Mouse (Mus musculus): Measurements from ENCODE around the gene Olfr1475. TPM values are rescaled to one million over a fixed set of nuclear protein-coding genes. Genes with fewer than 3 reads are reported as not detected.
"Not testable (repeated sequence)": the region's sequence is repeated elsewhere in the genome, so short reads cannot be mapped to it uniquely, and the experiment has no call there.

The Olfr1475 gene
- not detected in 2 replicates for polyA plus RNA-seq (2014; fragmentation: Nextera tagmentation; extraction: Ambion mirVana)

- Histone ChIP-seq H3K9ac (ENCODE audit: low read length) (no peak within 1 kb of the TSS), H3K36me3 (ENCODE audit: control insufficient read depth, insufficient read depth, low read length) (no peaks in the 10 kb centered on the region), H3K4me3 (ENCODE audit: low read depth, low read length) (no peak within 1 kb of the TSS), H3K4me2 (ENCODE audit: low read length) (no peak within 1 kb of the TSS), H3K27me3 (replicated peaks; ENCODE audit: control insufficient read depth, insufficient read depth, low read length) (no peaks in the 10 kb centered on the region), H3K9me3 (ENCODE audit: control insufficient read depth, low read length) (no peaks in the 10 kb centered on the region), H3K4me1 (replicated peaks; ENCODE audit: control insufficient read depth, insufficient read depth, low read length) (no peaks in the 10 kb centered on the region), H3K27ac (ENCODE audit: low read depth) (no peak within 1 kb of the TSS)
- no peak for DNase-seq (ENCODE audit: low spot score)
- no peak for ATAC-seq (replicated peaks; ENCODE audit: low FRiP score, low TSS enrichment, low read depth)
Observed at GRCm38 (mm10) chr19:13480096-13480495, at the start of gene Olfr1475. Olfr1475 (minus strand) TSS chr19:13480196.

- 0 out of 2 replicates have a peak, but pooled peaks cover 2% of the 10 kb centered on the region for H3K9me3 ChIP-seq (ENCODE audit: control insufficient read depth, low read length)
- no peak for ATAC-seq (replicated peaks; ENCODE audit: low FRiP score, low TSS enrichment, low read depth)
Observed at GRCm38 (mm10) chr19:13527613-13528012, 47.6 kb upstream of the Olfr1475 start, which contains the start of gene Olfr1480. Olfr1480 (plus strand) TSS chr19:13527913.

GRCm38 (mm10) chr19:13500246-13500645 lies 20.2 kb upstream of the Olfr1475 start, which contains the start of gene Olfr1477:
Olfr1477 (plus strand) TSS chr19:13500546.
- no peak within 1 kb of the TSS for H3K27ac ChIP-seq (ENCODE audit: low read depth)

More at GRCm38 (mm10) chr19:13527613-13528012, 47.6 kb upstream of the Olfr1475 start, which contains the start of gene Olfr1480:
- DNase-seq (ENCODE audit: low spot score) = no peak
- Histone ChIP-seq H3K4me3 (ENCODE audit: low read depth, low read length) (no peak within 1 kb of the TSS), H3K4me1 (replicated peaks; ENCODE audit: control insufficient read depth, insufficient read depth, low read length) (no peaks in the 10 kb centered on the region), H3K27ac (ENCODE audit: low read depth) (no peak within 1 kb of the TSS), H3K27me3 (replicated peaks; ENCODE audit: control insufficient read depth, insufficient read depth, low read length) (no peaks in the 10 kb centered on the region), H3K36me3 (ENCODE audit: control insufficient read depth, insufficient read depth, low read length) (no peaks in the 10 kb centered on the region), H3K9ac (ENCODE audit: low read length) (no peak within 1 kb of the TSS), H3K4me2 (ENCODE audit: low read length) (no peak within 1 kb of the TSS)
- WGBS = 85% methylated on average over 2 of the region's 2 CpGs

GRCm38 (mm10) chr19:13469265-13469664 lies 10.7 kb downstream of the Olfr1475 start, which contains the start of gene Olfr1474:
Olfr1474 (plus strand) TSS chr19:13469565.
- H3K4me3 ChIP-seq (ENCODE audit: low read depth, low read length); H3K4me2 ChIP-seq (ENCODE audit: low read length); H3K36me3 ChIP-seq (ENCODE audit: control insufficient read depth, insufficient read depth, low read length); H3K9ac ChIP-seq (ENCODE audit: low read length); ATAC-seq (replicated peaks; ENCODE audit: low FRiP score, low TSS enrichment, low read depth); H3K27me3 ChIP-seq (replicated peaks; ENCODE audit: control insufficient read depth, insufficient read depth, low read length); H3K27ac ChIP-seq (ENCODE audit: low read depth); DNase-seq (ENCODE audit: low spot score); H3K4me1 ChIP-seq (replicated peaks; ENCODE audit: control insufficient read depth, insufficient read depth, low read length); H3K9me3 ChIP-seq (ENCODE audit: control insufficient read depth, low read length): not testable (repeated sequence)
- WGBS = 82% methylated on average over 4 of the region's 4 CpGs

More at GRCm38 (mm10) chr19:13500246-13500645, 20.2 kb upstream of the Olfr1475 start, which contains the start of gene Olfr1477:
- ATAC-seq (replicated peaks; ENCODE audit: low FRiP score, low TSS enrichment, low read depth) (no peak), DNase-seq (ENCODE audit: low spot score) (no peak)
- Histone ChIP-seq H3K4me3 (ENCODE audit: low read depth, low read length) (no peak within 1 kb of the TSS), H3K9ac (ENCODE audit: low read length) (no peak within 1 kb of the TSS), H3K36me3 (ENCODE audit: control insufficient read depth, insufficient read depth, low read length) (no peaks in the 10 kb centered on the region), H3K27me3 (replicated peaks; ENCODE audit: control insufficient read depth, insufficient read depth, low read length) (no peaks in the 10 kb centered on the region), H3K4me1 (replicated peaks; ENCODE audit: control insufficient read depth, insufficient read depth, low read length) (no peaks in the 10 kb centered on the region), H3K4me2 (ENCODE audit: low read length) (no peak within 1 kb of the TSS), H3K9me3 (ENCODE audit: control insufficient read depth, low read length) (no peaks in the 10 kb centered on the region)
- 76% methylated on average over 3 of the region's 3 CpGs for WGBS

GRCm38 (mm10) chr19:13455986-13456385 lies 24.0 kb downstream of the Olfr1475 start, which contains the start of gene Olfr1472:
Olfr1472 (minus strand) TSS chr19:13456086.
- no peaks in the 10 kb centered on the region for H3K9me3 ChIP-seq (ENCODE audit: control insufficient read depth, low read length)
- DNase-seq (ENCODE audit: low spot score) = no peak
- no peaks in the 10 kb centered on the region for H3K27me3 ChIP-seq (replicated peaks; ENCODE audit: control insufficient read depth, insufficient read depth, low read length)
- no peaks in the 10 kb centered on the region for H3K4me1 ChIP-seq (replicated peaks; ENCODE audit: control insufficient read depth, insufficient read depth, low read length)
- ATAC-seq (replicated peaks; ENCODE audit: low FRiP score, low TSS enrichment, low read depth) = no peak
- H3K36me3 ChIP-seq (ENCODE audit: control insufficient read depth, insufficient read depth, low read length) = no peaks in the 10 kb centered on the region
- no peak within 1 kb of the TSS for H3K4me2 ChIP-seq (ENCODE audit: low read length)
- no peak within 1 kb of the TSS for H3K27ac ChIP-seq (ENCODE audit: low read depth)
- no peak within 1 kb of the TSS for H3K4me3 ChIP-seq (ENCODE audit: low read depth, low read length)
- H3K9ac ChIP-seq (ENCODE audit: low read length) = no peak within 1 kb of the TSS
- 71% methylated on average over 1 of the region's 1 CpGs for WGBS

- H3K4me1 ChIP-seq (replicated peaks; ENCODE audit: control insufficient read depth, insufficient read depth, low read length); H3K36me3 ChIP-seq (ENCODE audit: control insufficient read depth, insufficient read depth, low read length); H3K9ac ChIP-seq (ENCODE audit: low read length); ATAC-seq (replicated peaks; ENCODE audit: low FRiP score, low TSS enrichment, low read depth); DNase-seq (ENCODE audit: low spot score); H3K4me3 ChIP-seq (ENCODE audit: low read depth, low read length); H3K27ac ChIP-seq (ENCODE audit: low read depth); H3K4me2 ChIP-seq (ENCODE audit: low read length); H3K9me3 ChIP-seq (ENCODE audit: control insufficient read depth, low read length); H3K27me3 ChIP-seq (replicated peaks; ENCODE audit: control insufficient read depth, insufficient read depth, low read length): not testable (repeated sequence)
- 69% methylated on average over 2 of the region's 2 CpGs for WGBS
Observed at GRCm38 (mm10) chr19:13443109-13443508, 36.9 kb downstream of the Olfr1475 start, which contains the start of gene Olfr1471. Olfr1471 (plus strand) TSS chr19:13443409.

Other genes starting within 250 kb of the Olfr1475 start
- not detected in 2 replicates for gene Olfr1463, start 248.9 kb downstream of the Olfr1475 start, polyA plus RNA-seq (2014; fragmentation: Nextera tagmentation; extraction: Ambion mirVana)
- gene Olfr1465, start 164.7 kb downstream of the Olfr1475 start, polyA plus RNA-seq (2014; fragmentation: Nextera tagmentation; extraction: Ambion mirVana) = not detected in 2 replicates
- gene Olfr1466, start 141.3 kb downstream of the Olfr1475 start, polyA plus RNA-seq (2014; fragmentation: Nextera tagmentation; extraction: Ambion mirVana) = not detected in 2 replicates
- not detected in 2 replicates for gene Olfr1467, start 118.0 kb downstream of the Olfr1475 start, polyA plus RNA-seq (2014; fragmentation: Nextera tagmentation; extraction: Ambion mirVana)
- not detected in 2 replicates for gene Olfr1469, start 72.3 kb downstream of the Olfr1475 start, polyA plus RNA-seq (2014; fragmentation: Nextera tagmentation; extraction: Ambion mirVana)
- gene Olfr1471, start 36.8 kb downstream of the Olfr1475 start, polyA plus RNA-seq (2014; fragmentation: Nextera tagmentation; extraction: Ambion mirVana) = not detected in 2 replicates
- gene Olfr1472, start 24.1 kb downstream of the Olfr1475 start, polyA plus RNA-seq (2014; fragmentation: Nextera tagmentation; extraction: Ambion mirVana) = not detected in 2 replicates
- not detected in 2 replicates for gene Olfr1474, start 10.6 kb downstream of the Olfr1475 start, polyA plus RNA-seq (2014; fragmentation: Nextera tagmentation; extraction: Ambion mirVana)
- not detected in 2 replicates for gene Olfr1477, start 20.4 kb upstream of the Olfr1475 start, polyA plus RNA-seq (2014; fragmentation: Nextera tagmentation; extraction: Ambion mirVana)
- not detected in 2 replicates for gene Olfr1480, start 47.7 kb upstream of the Olfr1475 start, polyA plus RNA-seq (2014; fragmentation: Nextera tagmentation; extraction: Ambion mirVana)
- gene Olfr1484, start 103.3 kb upstream of the Olfr1475 start, polyA plus RNA-seq (2014; fragmentation: Nextera tagmentation; extraction: Ambion mirVana) = not detected in 2 replicates
- not detected in 2 replicates for gene Olfr1487, start 137.2 kb upstream of the Olfr1475 start, polyA plus RNA-seq (2014; fragmentation: Nextera tagmentation; extraction: Ambion mirVana)
- not detected in 2 replicates for gene Olfr1489, start 151.4 kb upstream of the Olfr1475 start, polyA plus RNA-seq (2014; fragmentation: Nextera tagmentation; extraction: Ambion mirVana)
- not detected in 2 replicates for gene Olfr1490, start 170.9 kb upstream of the Olfr1475 start, polyA plus RNA-seq (2014; fragmentation: Nextera tagmentation; extraction: Ambion mirVana)
- not detected in 2 replicates for gene Olfr1491, start 217.1 kb upstream of the Olfr1475 start, polyA plus RNA-seq (2014; fragmentation: Nextera tagmentation; extraction: Ambion mirVana)
- gene Olfr1493-ps1, start 243.1 kb upstream of the Olfr1475 start, polyA plus RNA-seq (2014; fragmentation: Nextera tagmentation; extraction: Ambion mirVana) = not detected in 2 replicates

Data from intestine, embryonic 14.5 days (tissue).